Mouse (Mus musculus): ENCODE results near the gene Olfr1380. TPM values are rescaled to one million over a fixed set of nuclear protein-coding genes. Genes with fewer than 3 reads are reported as not detected.
"Not testable (repeated sequence)": the region's sequence is repeated elsewhere in the genome, so short reads cannot be mapped to it uniquely, and the experiment has no call there.

Gene Olfr1380
- not detected in 2 replicates for polyA plus RNA-seq (2014; fragmentation: Nextera tagmentation; extraction: Ambion mirVana)

- WGBS, result 59% methylated on average over 5 of the region's 5 CpGs
- not testable (repeated sequence) for H3K27ac ChIP-seq (ENCODE audit: low read depth, low read length); H3K4me2 ChIP-seq; H3K36me3 ChIP-seq (ENCODE audit: control insufficient read depth, insufficient read depth, low read length); H3K4me3 ChIP-seq (ENCODE audit: low read depth, low read length); ATAC-seq (ENCODE audit: low FRiP score); DNase-seq (ENCODE audit: low spot score, missing footprints); H3K4me1 ChIP-seq (ENCODE audit: control insufficient read depth, insufficient read depth, low read length); H3K27me3 ChIP-seq (ENCODE audit: control insufficient read depth, insufficient read depth, low read length); H3K9me3 ChIP-seq (ENCODE audit: control insufficient read depth, low read length); H3K9ac ChIP-seq (ENCODE audit: low read length)
These were observed at the start of gene Olfr1380 for GRCm38 (mm10) chr11:49556578-49556977. Gene Olfr1380 (plus strand): TSS chr11:49556878.

DNA sequence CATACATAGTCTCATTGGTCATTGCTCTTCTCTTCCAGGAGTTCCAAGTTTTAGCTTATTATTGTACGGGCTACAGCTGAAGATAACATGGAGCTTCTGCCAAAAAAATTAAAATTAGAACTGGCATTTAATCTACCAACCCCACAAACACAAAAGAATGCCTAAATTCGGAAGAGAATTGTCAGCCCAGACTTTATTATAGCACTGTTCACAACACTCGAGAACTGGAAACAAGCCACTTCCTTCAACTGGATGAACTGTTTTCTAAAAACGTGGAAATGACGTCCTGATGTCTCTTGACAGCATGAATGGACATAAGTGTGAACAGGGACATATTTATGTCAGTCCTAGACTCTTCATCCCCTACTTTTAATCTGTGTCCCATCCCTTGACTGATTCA is 38.6 kb upstream of the Olfr1380 start:
- H3K27me3 ChIP-seq (ENCODE audit: control insufficient read depth, insufficient read depth, low read length), result no peaks in the 10 kb centered on the region
- H3K9ac ChIP-seq (ENCODE audit: low read length), result no peak overlapping the region
- ATAC-seq (ENCODE audit: low FRiP score), result no peak
- H3K4me2 ChIP-seq, result no peak overlapping the region
- 77% methylated on average over 5 of the region's 5 CpGs for WGBS
- H3K9me3 ChIP-seq (ENCODE audit: control insufficient read depth, low read length), result no peaks in the 10 kb centered on the region
- H3K27ac ChIP-seq (ENCODE audit: low read depth, low read length), result no peak overlapping the region
- H3K4me1 ChIP-seq (ENCODE audit: control insufficient read depth, insufficient read depth, low read length), result no peaks in the 10 kb centered on the region
- no peak overlapping the region for H3K4me3 ChIP-seq (ENCODE audit: low read depth, low read length)
- no peak for DNase-seq (ENCODE audit: low spot score, missing footprints)
- no peaks in the 10 kb centered on the region for H3K36me3 ChIP-seq (ENCODE audit: control insufficient read depth, insufficient read depth, low read length)

DNA sequence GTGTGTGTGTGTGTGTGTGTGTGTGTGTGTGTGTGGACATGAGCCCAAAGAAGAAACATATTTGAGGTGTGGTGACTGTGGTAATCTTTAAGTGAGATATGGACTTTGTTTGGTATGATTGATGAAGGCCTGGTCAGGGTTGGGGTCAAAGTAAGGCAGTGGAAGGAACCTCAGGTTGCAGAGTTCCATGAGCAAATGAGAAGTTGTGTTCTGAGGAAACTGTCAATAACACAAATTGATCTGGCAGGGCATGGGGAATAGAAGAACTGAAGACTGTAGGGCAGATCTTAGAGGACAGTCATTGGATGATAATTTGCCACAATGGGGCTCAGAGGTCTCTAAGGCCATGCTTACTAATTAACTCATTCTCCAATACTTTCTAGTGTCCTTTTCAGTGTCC is 37.3 kb upstream of the Olfr1380 start, which contains the start of gene Olfr1383:
Gene Olfr1383 (plus strand): TSS at position 301 of the 400 bp plus-strand sequence.
- Histone ChIP-seq H3K36me3 (ENCODE audit: control insufficient read depth, insufficient read depth, low read length) (no peaks in the 10 kb centered on the region), H3K9ac (ENCODE audit: low read length) (no peak within 1 kb of the TSS)
- ATAC-seq (ENCODE audit: low FRiP score), result no peak

GRCm38 (mm10) chr11:49527947-49528346 is 28.7 kb upstream of the Olfr1380 start, which contains the start of gene Olfr1382:
Gene Olfr1382 (plus strand): TSS chr11:49528247.
- WGBS, result 86% methylated on average over 3 of the region's 3 CpGs
- H3K9me3 ChIP-seq (ENCODE audit: control insufficient read depth, low read length), result no peaks in the 10 kb centered on the region

More for the DNA sequence above, 37.3 kb upstream of the Olfr1380 start, which contains the start of gene Olfr1383:
- no peak for DNase-seq (ENCODE audit: low spot score, missing footprints)
- Histone ChIP-seq H3K4me1 (ENCODE audit: control insufficient read depth, insufficient read depth, low read length) (no peaks in the 10 kb centered on the region), H3K27me3 (ENCODE audit: control insufficient read depth, insufficient read depth, low read length) (no peaks in the 10 kb centered on the region), H3K4me3 (ENCODE audit: low read depth, low read length) (no peak within 1 kb of the TSS), H3K9me3 (ENCODE audit: control insufficient read depth, low read length) (no peaks in the 10 kb centered on the region), H3K4me2 (no peak within 1 kb of the TSS), H3K27ac (ENCODE audit: low read depth, low read length) (no peak within 1 kb of the TSS)

GRCm38 (mm10) chr11:49532761-49533160 is 23.9 kb upstream of the Olfr1380 start:
- Histone ChIP-seq H3K4me2 (no peak overlapping the region), H3K9ac (ENCODE audit: low read length) (no peak overlapping the region), H3K27me3 (ENCODE audit: control insufficient read depth, insufficient read depth, low read length) (no peaks in the 10 kb centered on the region), H3K9me3 (ENCODE audit: control insufficient read depth, low read length) (no peaks in the 10 kb centered on the region), H3K4me3 (ENCODE audit: low read depth, low read length) (no peak overlapping the region), H3K36me3 (ENCODE audit: control insufficient read depth, insufficient read depth, low read length) (no peaks in the 10 kb centered on the region), H3K4me1 (ENCODE audit: control insufficient read depth, insufficient read depth, low read length) (no peaks in the 10 kb centered on the region), H3K27ac (ENCODE audit: low read depth, low read length) (no peak overlapping the region)
- DNase-seq (ENCODE audit: low spot score, missing footprints), result no peak
- ATAC-seq (ENCODE audit: low FRiP score), result no peak

More at GRCm38 (mm10) chr11:49527947-49528346, 28.7 kb upstream of the Olfr1380 start, which contains the start of gene Olfr1382:
- Histone ChIP-seq H3K36me3 (ENCODE audit: control insufficient read depth, insufficient read depth, low read length) (no peaks in the 10 kb centered on the region), H3K4me1 (ENCODE audit: control insufficient read depth, insufficient read depth, low read length) (no peaks in the 10 kb centered on the region), H3K27me3 (ENCODE audit: control insufficient read depth, insufficient read depth, low read length) (no peaks in the 10 kb centered on the region), H3K27ac (ENCODE audit: low read depth, low read length) (no peak within 1 kb of the TSS), H3K4me2 (no peak within 1 kb of the TSS), H3K9ac (ENCODE audit: low read length) (no peak within 1 kb of the TSS), H3K4me3 (ENCODE audit: low read depth, low read length) (no peak within 1 kb of the TSS)
- no peak for DNase-seq (ENCODE audit: low spot score, missing footprints)
- no peak for ATAC-seq (ENCODE audit: low FRiP score)

- H3K4me1 ChIP-seq (ENCODE audit: control insufficient read depth, insufficient read depth, low read length); H3K4me3 ChIP-seq (ENCODE audit: low read depth, low read length); H3K27ac ChIP-seq (ENCODE audit: low read depth, low read length); H3K4me2 ChIP-seq; H3K36me3 ChIP-seq (ENCODE audit: control insufficient read depth, insufficient read depth, low read length); DNase-seq (ENCODE audit: low spot score, missing footprints); H3K27me3 ChIP-seq (ENCODE audit: control insufficient read depth, insufficient read depth, low read length); H3K9me3 ChIP-seq (ENCODE audit: control insufficient read depth, low read length); H3K9ac ChIP-seq (ENCODE audit: low read length); ATAC-seq (ENCODE audit: low FRiP score): not testable (repeated sequence)
- 97% methylated on average over 2 of the region's 2 CpGs for WGBS
These were observed 20.0 kb upstream of the Olfr1380 start for GRCm38 (mm10) chr11:49536631-49537030.

- H3K9me3 ChIP-seq (ENCODE audit: control insufficient read depth, low read length); H3K36me3 ChIP-seq (ENCODE audit: control insufficient read depth, insufficient read depth, low read length); H3K9ac ChIP-seq (ENCODE audit: low read length); ATAC-seq (ENCODE audit: low FRiP score); H3K27ac ChIP-seq (ENCODE audit: low read depth, low read length); H3K4me2 ChIP-seq; DNase-seq (ENCODE audit: low spot score, missing footprints); H3K27me3 ChIP-seq (ENCODE audit: control insufficient read depth, insufficient read depth, low read length); H3K4me1 ChIP-seq (ENCODE audit: control insufficient read depth, insufficient read depth, low read length); H3K4me3 ChIP-seq (ENCODE audit: low read depth, low read length): not testable (repeated sequence)
- WGBS, result 62% methylated on average over 3 of the region's 3 CpGs
These were observed 13.5 kb upstream of the Olfr1380 start, which contains the start of gene Olfr1381 for GRCm38 (mm10) chr11:49543149-49543548. Gene Olfr1381 (plus strand): TSS chr11:49543449.

DNA sequence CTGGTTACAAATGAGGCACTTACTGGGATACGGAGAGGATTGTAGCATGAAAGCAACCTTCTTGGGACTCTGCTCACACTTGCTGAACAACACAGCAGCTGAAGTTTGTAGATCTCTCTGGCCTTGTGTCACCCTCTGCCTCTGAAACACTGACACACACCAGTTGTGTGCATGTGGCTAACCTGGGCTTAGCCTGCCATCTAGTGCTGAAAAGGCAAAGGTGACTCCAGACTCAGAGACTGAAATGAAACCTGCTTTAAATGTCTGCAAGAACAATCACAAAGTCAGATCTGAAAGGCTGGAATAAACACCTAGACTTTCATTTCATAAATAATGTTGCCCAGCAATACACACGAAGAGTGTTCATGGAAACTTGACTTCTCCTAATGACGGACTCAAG is 2.6 kb upstream of the Olfr1380 start:
- H3K9ac ChIP-seq (ENCODE audit: low read length); H3K27ac ChIP-seq (ENCODE audit: low read depth, low read length); H3K36me3 ChIP-seq (ENCODE audit: control insufficient read depth, insufficient read depth, low read length); H3K4me2 ChIP-seq; H3K9me3 ChIP-seq (ENCODE audit: control insufficient read depth, low read length); H3K4me3 ChIP-seq (ENCODE audit: low read depth, low read length); H3K27me3 ChIP-seq (ENCODE audit: control insufficient read depth, insufficient read depth, low read length); ATAC-seq (ENCODE audit: low FRiP score); H3K4me1 ChIP-seq (ENCODE audit: control insufficient read depth, insufficient read depth, low read length); DNase-seq (ENCODE audit: low spot score, missing footprints): not testable (repeated sequence)
- WGBS, result 75% methylated on average over 3 of the region's 3 CpGs

GRCm38 (mm10) chr11:49575054-49575453 is 18.4 kb downstream of the Olfr1380 start:
- H3K4me2 ChIP-seq; H3K27ac ChIP-seq (ENCODE audit: low read depth, low read length); H3K36me3 ChIP-seq (ENCODE audit: control insufficient read depth, insufficient read depth, low read length); ATAC-seq (ENCODE audit: low FRiP score); H3K9ac ChIP-seq (ENCODE audit: low read length); H3K4me3 ChIP-seq (ENCODE audit: low read depth, low read length); H3K27me3 ChIP-seq (ENCODE audit: control insufficient read depth, insufficient read depth, low read length); H3K9me3 ChIP-seq (ENCODE audit: control insufficient read depth, low read length); DNase-seq (ENCODE audit: low spot score, missing footprints); H3K4me1 ChIP-seq (ENCODE audit: control insufficient read depth, insufficient read depth, low read length): not testable (repeated sequence)
- 35% methylated on average over 2 of the region's 2 CpGs for WGBS
